Mouse (Mus musculus) midbrain, embryonic 13.5 days (tissue): ENCODE measurements around the gene Fgf9. TPM values are rescaled to one million over a fixed set of nuclear protein-coding genes. Genes with fewer than 3 reads are reported as not detected.

Source experiments
- ATAC-seq: fragments of 200-750 bp; cut with Nextera tagmentation; 2 replicates; pipeline ENCODE4 v1.8.0; 2017; ENCODE audit warnings: mild to moderate bottlenecking, moderate TSS enrichment, moderate library complexity
- H3K27ac ChIP-seq: fragments of 300-500 bp; sonication (generic); 2 replicates; pipeline ENCODE4 v1.5.1; 2015; ENCODE audit warnings: inconsistent platforms, mild to moderate bottlenecking, moderate library complexity
- H3K27me3 ChIP-seq: fragments of 300-500 bp; sonication (generic); 2 replicates; pipeline ENCODE4 v1.6.1; 2015; ENCODE audit warnings: mild to moderate bottlenecking, inconsistent platforms
- H3K36me3 ChIP-seq: fragments of 300-500 bp; sonication (generic); 2 replicates; pipeline ENCODE4 v1.6.1; 2015; ENCODE audit warnings: mild to moderate bottlenecking, inconsistent platforms
- H3K4me1 ChIP-seq: fragments of 300-500 bp; sonication (generic); replicated peaks from 2 replicates; pipeline ENCODE4 v1.6.1; 2015; ENCODE audit warnings: inconsistent platforms
- H3K4me2 ChIP-seq: fragments of 300-500 bp; sonication (generic); replicated peaks from 2 replicates; pipeline ENCODE4 v1.6.1; 2015; ENCODE audit warnings: moderate library complexity, mild to moderate bottlenecking, inconsistent platforms
- H3K4me3 ChIP-seq: fragments of 300-500 bp; sonication (generic); replicated peaks from 2 replicates; pipeline ENCODE4 v1.5.1; 2015; ENCODE audit warnings: mild to moderate bottlenecking, inconsistent platforms
- H3K9ac ChIP-seq: fragments of 300-500 bp; sonication (generic); replicated peaks from 2 replicates; pipeline ENCODE4 v1.6.1; 2015; ENCODE audit warnings: mild to moderate bottlenecking, inconsistent platforms
- H3K9me3 ChIP-seq: fragments of 300-500 bp; sonication (generic); 2 replicates; pipeline ENCODE4 v1.6.1; 2016; ENCODE audit warnings: mild to moderate bottlenecking, inconsistent platforms
- WGBS: fragments of 180-500 bp; shearing (Covaris S2); methylation state at CpG from one replicate; pipeline ENCODE4 v1.1.7; 2015; 5-methylcytosine and 5-hydroxymethylcytosine counted together
- polyA plus RNA-seq: library from polyadenylated mRNA; unstranded; fragments of >200 nt; fragmentation: Nextera tagmentation; extraction: Ambion mirVana; gene quantifications from 2 replicates; pipeline ENCODE4 v1.2.1, GENCODE M21; 2015

Fgf9 gene
- polyA plus RNA-seq, 1 experiment from 2014 or later, result 11.0 TPM

- Histone ChIP-seq H3K9me3 (no peaks in the 10 kb centered on the region), H3K4me2 (peak overlapping the region; percentile 40), H3K36me3 (no peaks in the 10 kb centered on the region), H3K27ac (no peak overlapping the region), H3K4me3 (no peak overlapping the region), H3K4me1 (peaks cover 9% of the 10 kb centered on the region), H3K9ac (no peak overlapping the region), H3K27me3 (no peaks in the 10 kb centered on the region)
- WGBS, result 47% methylated on average over 13 of the region's 13 CpGs
- no peak for ATAC-seq
These were observed 80.1 kb downstream of the Fgf9 start for GRCm38 (mm10) chr14:58150471-58150855.

GRCm38 (mm10) chr14:58152110-58152509, 81.8 kb downstream of the Fgf9 start:
- Histone ChIP-seq H3K4me3 (no peak overlapping the region), H3K9ac (no peak overlapping the region), H3K4me2 (no peak overlapping the region), H3K4me1 (peaks cover 9% of the 10 kb centered on the region), H3K36me3 (no peaks in the 10 kb centered on the region), H3K27me3 (no peaks in the 10 kb centered on the region), H3K9me3 (no peaks in the 10 kb centered on the region), H3K27ac (no peak overlapping the region)
- no peak for ATAC-seq
- 56% methylated on average over 1 of the region's 1 CpGs for WGBS

GRCm38 (mm10) chr14:58153470-58154416, 83.4 kb downstream of the Fgf9 start:
- Histone ChIP-seq H3K4me3 (no peak overlapping the region), H3K9ac (no peak overlapping the region), H3K9me3 (no peaks in the 10 kb centered on the region), H3K4me2 (no peak overlapping the region), H3K27ac (no peak overlapping the region), H3K4me1 (peaks cover 9% of the 10 kb centered on the region), H3K27me3 (no peaks in the 10 kb centered on the region), H3K36me3 (no peaks in the 10 kb centered on the region)
- 64% methylated on average over 15 of the region's 15 CpGs for WGBS
- peak; percentile 48; the same call in 1 of the 2 replicates for ATAC-seq

GRCm38 (mm10) chr14:58160624-58161023, 90.3 kb downstream of the Fgf9 start:
- ATAC-seq, result no peak
- no peak overlapping the region for H3K27ac ChIP-seq
- H3K4me3 ChIP-seq, result no peak overlapping the region
- no peaks in the 10 kb centered on the region for H3K36me3 ChIP-seq
- no peaks in the 10 kb centered on the region for H3K4me1 ChIP-seq
- WGBS, result 94% methylated on average over 1 of the region's 1 CpGs
- H3K4me2 ChIP-seq, result no peak overlapping the region
- no peaks in the 10 kb centered on the region for H3K27me3 ChIP-seq
- no peak overlapping the region for H3K9ac ChIP-seq
- no peaks in the 10 kb centered on the region for H3K9me3 ChIP-seq

Other genes starting within 250 kb of the Fgf9 start
- 17.3 and 17.5 TPM in 2 replicates for gene Ska3, start 244.4 kb upstream of the Fgf9 start, polyA plus RNA-seq
- gene Mrpl57, start 244.3 kb upstream of the Fgf9 start, polyA plus RNA-seq, result 139 and 152 TPM in 2 replicates
- gene Zdhhc20, start 180.3 kb upstream of the Fgf9 start, polyA plus RNA-seq, result 43.9 and 50.3 TPM in 2 replicates
- gene Micu2, start 71.3 kb upstream of the Fgf9 start, polyA plus RNA-seq, result 66.6 and 67.0 TPM in 2 replicates